Mouse (Mus musculus) gastrocnemius, adult 2 months (tissue): ENCODE measurements around the gene Ugt2b38. TPM values are rescaled to one million over a fixed set of nuclear protein-coding genes. Genes with fewer than 3 reads are reported as not detected.
"Not testable (repeated sequence)": the region's sequence is repeated elsewhere in the genome, so short reads cannot be mapped to it uniquely, and the experiment has no call there.

Source experiments
- DNase-seq: peaks from one replicate; pipeline ENCODE4 v3.0.0; 2022
- H3K27ac ChIP-seq: fragments of 200-600 bp; 2 replicates; pipeline ENCODE4 v1.8.1; 2022; ENCODE audit warnings: mild to moderate bottlenecking
- H3K4me3 ChIP-seq: fragments of 200-600 bp; 2 replicates; pipeline ENCODE4 v1.8.1; 2022; ENCODE audit warnings: mild to moderate bottlenecking, moderate library complexity
- CTCF ChIP-seq: fragments of 200-600 bp; IDR thresholded peaks from 2 replicates; pipeline ENCODE4 v1.8.1; 2022; ENCODE audit warnings: antibody characterized with exemption, mild to moderate bottlenecking, moderate library complexity
- intact Hi-C: fragments of 180-260 bp; cut with DNase I; formaldehyde crosslinking; loops from one replicate; pipeline ENCODE4 v1.15.1; 2025
- long read RNA-seq, 2 experiments: library from polyadenylated mRNA; stranded (forward); transcript quantifications; one replicate each; pipeline ENCODE4 v2.0.0; 2021
- total RNA-seq, 2 experiments: library from RNA; stranded (reverse); gene quantifications; 2 replicates each; pipeline ENCODE4 v1.2.3; 2021

Gene Ugt2b38
- not detected for total RNA-seq
- long read RNA-seq, experiment 1 = 0 reads
- long read RNA-seq, experiment 2 = 0 reads

GRCm38 (mm10) chr5:87424041-87424440 is at the start of gene Ugt2b38:
Gene Ugt2b38, minus strand, starts transcription at chr5:87424203.
- H3K4me3 ChIP-seq, DNase-seq, intact Hi-C loops, H3K27ac ChIP-seq: not testable (repeated sequence)

- no peak for TF ChIP-seq CTCF
Observed at GRCm38 (mm10) chr5:87458810-87459209, 34.8 kb upstream of the Ugt2b38 start.

GRCm38 (mm10) chr5:87457701-87458100 is 33.7 kb upstream of the Ugt2b38 start:
- Histone ChIP-seq H3K27ac (no peak overlapping the region), H3K4me3 (no peak overlapping the region)
- intact Hi-C loops = no loop called here
- no peak for TF ChIP-seq CTCF
- no peak for DNase-seq

More at GRCm38 (mm10) chr5:87458810-87459209, 34.8 kb upstream of the Ugt2b38 start:
- Histone ChIP-seq H3K4me3 (no peak overlapping the region), H3K27ac (no peak overlapping the region)
- DNase-seq = no peak
- intact Hi-C loops = no loop called here

GRCm38 (mm10) chr5:87456216-87456850 is 32.3 kb upstream of the Ugt2b38 start:
- Histone ChIP-seq H3K4me3 (no peak overlapping the region), H3K27ac (no peak overlapping the region)
- no peak for TF ChIP-seq CTCF
- no peak for DNase-seq
- intact Hi-C loops = no loop called here

- no peak for TF ChIP-seq CTCF
- no peak for DNase-seq
- H3K4me3 ChIP-seq = no peak overlapping the region
- no peak overlapping the region for H3K27ac ChIP-seq
- intact Hi-C loops = no loop called here
Observed at GRCm38 (mm10) chr5:87455519-87455918, 31.5 kb upstream of the Ugt2b38 start.

DNA sequence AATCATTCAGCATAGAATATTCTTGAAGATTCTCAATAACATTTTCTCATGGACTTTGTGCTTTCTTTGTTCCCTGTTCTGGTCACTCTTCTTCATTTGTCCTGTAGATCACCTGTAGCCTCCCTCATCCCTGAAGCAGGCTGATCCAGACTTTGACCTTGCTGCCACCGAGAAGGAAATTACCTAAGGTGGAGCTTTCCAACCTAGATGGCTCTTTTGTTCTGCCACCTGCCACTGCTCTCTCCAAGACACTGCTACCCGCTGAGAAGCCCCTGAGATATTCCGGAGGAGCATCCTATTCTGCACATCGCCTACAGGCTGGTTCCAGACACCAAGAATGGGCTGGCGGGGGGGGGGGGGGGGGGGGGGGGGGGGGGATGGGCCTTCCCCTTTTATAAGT is 28.5 kb upstream of the Ugt2b38 start:
- H3K27ac ChIP-seq, DNase-seq, H3K4me3 ChIP-seq, intact Hi-C loops: not testable (repeated sequence)

- Histone ChIP-seq H3K27ac (no peak overlapping the region), H3K4me3 (no peak overlapping the region)
- intact Hi-C loops = no loop called here
- no peak for TF ChIP-seq CTCF
- DNase-seq = no peak
Observed at GRCm38 (mm10) chr5:87436264-87436663, 12.3 kb upstream of the Ugt2b38 start.

DNA sequence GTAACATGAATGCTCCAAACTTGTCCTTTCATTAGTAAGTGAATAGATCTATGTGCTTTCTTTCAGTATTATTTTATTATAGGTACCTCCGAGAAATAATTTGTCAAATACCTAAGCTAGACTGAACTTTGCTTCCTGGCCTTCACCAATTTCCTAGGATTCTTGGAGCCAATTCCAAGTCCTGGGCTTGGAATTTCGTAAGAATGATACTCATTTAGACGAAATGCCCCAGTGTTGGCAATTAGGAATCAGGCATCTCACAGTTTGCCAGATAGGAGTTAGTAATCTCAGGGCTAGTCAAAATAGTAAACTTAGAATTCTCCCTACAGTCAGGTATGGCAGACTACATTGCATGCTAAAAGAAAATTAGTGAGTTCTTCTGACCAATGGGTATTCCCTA is 1.7 kb upstream of the Ugt2b38 start:
- no peak for TF ChIP-seq CTCF
- DNase-seq = no peak
- no peak overlapping the region for H3K27ac ChIP-seq
- no peak overlapping the region for H3K4me3 ChIP-seq
- intact Hi-C loops = no loop called here

GRCm38 (mm10) chr5:87396968-87397367 is 27.0 kb downstream of the Ugt2b38 start:
- no peak for DNase-seq
- intact Hi-C loops = no loop called here
- no peak overlapping the region for H3K4me3 ChIP-seq
- TF ChIP-seq CTCF = no peak
- no peak overlapping the region for H3K27ac ChIP-seq

DNA sequence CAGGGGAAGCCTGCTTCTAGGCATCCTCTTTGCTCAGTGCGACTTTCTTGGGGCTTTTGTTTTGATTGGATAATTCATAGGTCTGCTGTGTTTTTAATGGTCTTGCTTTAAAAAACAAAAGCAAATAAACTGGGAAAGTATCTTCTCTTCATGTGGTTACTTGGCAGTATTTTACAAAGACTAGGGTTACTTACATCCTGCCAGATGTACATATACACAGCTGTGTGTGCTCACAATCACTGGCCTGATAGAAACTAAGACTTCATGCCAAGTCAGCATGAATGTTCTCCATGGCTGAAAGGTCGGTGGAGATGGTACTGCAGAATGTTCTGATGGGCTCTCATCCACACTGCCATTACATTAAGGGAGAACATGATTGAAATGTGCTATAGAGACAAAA is 33.2 kb downstream of the Ugt2b38 start:
- intact Hi-C loops = no loop called here
- no peak overlapping the region for H3K4me3 ChIP-seq
- TF ChIP-seq CTCF = no peak
- no peak overlapping the region for H3K27ac ChIP-seq
- DNase-seq = no peak

- intact Hi-C loops = no loop called here
- TF ChIP-seq CTCF = no peak
Observed at GRCm38 (mm10) chr5:87380234-87380633, 43.8 kb downstream of the Ugt2b38 start.

GRCm38 (mm10) chr5:87379825-87380224 is 44.2 kb downstream of the Ugt2b38 start:
- no peak for DNase-seq
- H3K27ac ChIP-seq = no peak overlapping the region
- intact Hi-C loops = no loop called here
- TF ChIP-seq CTCF = no peak
- no peak overlapping the region for H3K4me3 ChIP-seq

More at GRCm38 (mm10) chr5:87380234-87380633, 43.8 kb downstream of the Ugt2b38 start:
- DNase-seq = no peak
- Histone ChIP-seq H3K4me3 (no peak overlapping the region), H3K27ac (no peak overlapping the region)

DNA sequence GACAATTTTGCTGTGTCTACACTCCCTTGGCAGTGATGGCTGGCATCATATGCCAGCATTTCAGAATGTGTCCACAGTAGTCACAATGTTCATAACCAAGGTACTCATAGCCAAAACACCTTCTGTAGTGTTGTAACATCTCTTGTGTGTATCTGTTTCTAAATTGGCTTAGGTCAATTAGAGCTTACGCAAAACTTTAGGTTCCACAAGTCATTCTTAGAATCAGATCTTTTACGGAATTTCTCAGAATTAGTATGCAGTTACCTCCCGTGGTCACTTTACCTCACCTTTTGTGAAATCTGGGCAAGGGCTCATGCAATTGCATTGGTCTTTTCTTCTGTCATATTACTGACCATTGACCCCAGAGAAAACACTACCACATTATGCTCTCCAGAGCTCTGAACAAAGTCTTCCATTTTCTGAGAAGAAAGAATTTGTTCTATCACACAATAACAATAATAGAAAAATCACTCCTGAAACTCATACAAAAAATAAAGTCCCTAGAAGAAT is 48.1 kb downstream of the Ugt2b38 start:
- H3K27ac ChIP-seq = no peak overlapping the region
- H3K4me3 ChIP-seq = no peak overlapping the region
- TF ChIP-seq CTCF = no peak
- DNase-seq = no peak
- intact Hi-C loops = no loop called here

DNA sequence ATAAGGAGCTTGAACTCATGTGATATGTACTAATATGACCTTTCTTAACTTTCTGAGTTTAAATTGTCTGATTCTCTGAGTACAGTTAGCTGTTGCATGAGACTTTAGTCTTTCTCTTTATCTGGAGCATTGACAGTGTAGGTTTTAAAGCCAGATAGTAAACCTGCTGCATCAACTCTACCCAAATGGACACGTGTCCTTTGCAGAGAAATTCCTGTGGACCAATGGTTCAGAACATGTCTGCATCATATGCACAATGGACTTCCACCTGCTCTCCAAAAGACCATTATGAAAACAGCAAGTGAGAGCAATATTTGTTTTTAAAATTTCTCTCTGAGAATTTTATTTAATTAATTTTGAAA is 50.5 kb downstream of the Ugt2b38 start:
- intact Hi-C loops = no loop called here

DNA sequence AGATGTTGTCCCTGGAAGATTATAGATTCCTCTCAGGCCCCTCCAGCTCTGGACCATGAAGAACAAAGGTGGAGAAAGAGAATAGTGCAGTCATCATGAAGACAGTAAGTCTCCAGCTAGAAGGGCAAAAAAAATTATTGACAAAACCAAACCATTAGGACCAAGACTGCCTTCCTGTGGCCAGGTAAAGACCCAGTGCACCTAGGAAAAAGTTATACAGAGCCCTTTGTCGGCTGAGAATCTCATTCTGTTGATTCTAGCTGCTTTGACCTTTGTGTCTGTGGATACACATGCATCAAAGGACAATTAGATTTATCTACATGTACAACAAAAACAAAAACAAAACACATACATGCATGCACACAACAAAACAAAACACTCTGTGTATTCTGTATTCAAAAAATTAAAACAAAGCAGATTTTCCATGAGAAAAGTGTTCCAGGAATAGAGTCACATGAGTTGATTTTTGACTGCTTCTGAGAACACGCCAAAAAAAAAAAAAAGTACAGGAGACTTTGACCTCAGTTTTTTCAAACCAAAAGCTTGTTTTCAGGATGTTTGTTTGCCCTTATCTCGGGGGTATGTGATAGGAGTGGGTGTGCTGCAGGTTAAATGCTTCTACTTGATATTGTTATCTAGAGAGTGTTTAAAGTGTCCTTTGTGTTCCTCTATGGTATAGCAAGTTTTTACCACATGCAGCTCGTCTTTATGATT is 51.1 kb downstream of the Ugt2b38 start:
- intact Hi-C loops, H3K4me3 ChIP-seq, H3K27ac ChIP-seq, DNase-seq: not testable (repeated sequence)

More for the DNA sequence above, 50.5 kb downstream of the Ugt2b38 start:
- no peak for DNase-seq
- Histone ChIP-seq H3K4me3 (no peak overlapping the region), H3K27ac (no peak overlapping the region)
- no peak for TF ChIP-seq CTCF
